Mouse (Mus musculus) cerebellum, adult 11 months (tissue): ENCODE measurements around the gene Mtss1l.

Experiments used
- DNase-seq: peaks from one replicate; pipeline ENCODE4 v3.0.0; 2022

The Mtss1l gene

GRCm38 (mm10) chr8:110720685-110721598 is at the start of gene Mtss1l:
TSS of gene Mtss1l (plus strand) at chr8:110721476.
- DNase-seq: peak; percentile 83

- DNase-seq: no peak
Measured at GRCm38 (mm10) chr8:110672133-110672532, 49.1 kb upstream of the Mtss1l start.

GRCm38 (mm10) chr8:110673168-110673567 is 48.1 kb upstream of the Mtss1l start:
- DNase-seq: no peak

GRCm38 (mm10) chr8:110674589-110674988 is 46.7 kb upstream of the Mtss1l start:
- DNase-seq: no peak

- no peak for DNase-seq
Measured at GRCm38 (mm10) chr8:110676702-110677101, 44.6 kb upstream of the Mtss1l start.

- no peak for DNase-seq
Measured at GRCm38 (mm10) chr8:110677174-110677660, 44.1 kb upstream of the Mtss1l start.

GRCm38 (mm10) chr8:110678989-110679388 is 42.3 kb upstream of the Mtss1l start:
- DNase-seq: no peak

GRCm38 (mm10) chr8:110687726-110688125 is 33.5 kb upstream of the Mtss1l start:
- no peak for DNase-seq

GRCm38 (mm10) chr8:110689961-110690360 is 31.3 kb upstream of the Mtss1l start:
- no peak for DNase-seq

GRCm38 (mm10) chr8:110694226-110694625 is 27.1 kb upstream of the Mtss1l start:
- DNase-seq: no peak

- no peak for DNase-seq
Measured at GRCm38 (mm10) chr8:110694826-110695225, 26.4 kb upstream of the Mtss1l start.

GRCm38 (mm10) chr8:110695431-110695830 is 25.8 kb upstream of the Mtss1l start:
- DNase-seq: peak; percentile 59

- DNase-seq: no peak
Measured at GRCm38 (mm10) chr8:110696051-110696450, 25.2 kb upstream of the Mtss1l start.

GRCm38 (mm10) chr8:110697571-110697970 is 23.7 kb upstream of the Mtss1l start:
- no peak for DNase-seq

GRCm38 (mm10) chr8:110698098-110698497 is 23.2 kb upstream of the Mtss1l start:
- DNase-seq: no peak

GRCm38 (mm10) chr8:110699501-110699900 is 21.8 kb upstream of the Mtss1l start:
- DNase-seq: no peak

- DNase-seq: no peak
Measured at GRCm38 (mm10) chr8:110700561-110700960, 20.7 kb upstream of the Mtss1l start.

GRCm38 (mm10) chr8:110702636-110703459 is 18.4 kb upstream of the Mtss1l start:
- DNase-seq: no peak

- no peak for DNase-seq
Measured at GRCm38 (mm10) chr8:110703460-110704061, 17.7 kb upstream of the Mtss1l start.

- DNase-seq: no peak
Measured at GRCm38 (mm10) chr8:110704103-110704502, 17.2 kb upstream of the Mtss1l start.

GRCm38 (mm10) chr8:110705391-110706287 is 15.6 kb upstream of the Mtss1l start:
- peak; percentile 84 for DNase-seq

GRCm38 (mm10) chr8:110706288-110706870 is 14.9 kb upstream of the Mtss1l start:
- DNase-seq: peak; percentile 23
